Mouse (Mus musculus) neural tube, embryonic 13.5 days (tissue): Measurements from ENCODE around the gene Ino80b. TPM values are rescaled to one million over a fixed set of nuclear protein-coding genes. Genes with fewer than 3 reads are reported as not detected.

Experiments used
- ATAC-seq: fragments of 200-750 bp; cut with Nextera tagmentation; 2 replicates; pipeline ENCODE4 v1.8.0; 2017; ENCODE audit warnings: low read depth, mild to moderate bottlenecking, moderate TSS enrichment, moderate library complexity
- H3K27ac ChIP-seq: fragments of 300-500 bp; sonication (generic); replicated peaks from 2 replicates; pipeline ENCODE4 v1.5.1; 2015; ENCODE audit warnings: moderate library complexity, mild to moderate bottlenecking, inconsistent platforms
- H3K27me3 ChIP-seq: fragments of 300-500 bp; sonication (generic); 2 replicates; pipeline ENCODE4 v1.6.1; 2015; ENCODE audit warnings: mild to moderate bottlenecking, inconsistent platforms
- H3K36me3 ChIP-seq: fragments of 300-500 bp; sonication (generic); 2 replicates; pipeline ENCODE4 v1.6.1; 2015; ENCODE audit warnings: mild to moderate bottlenecking, inconsistent platforms
- H3K4me1 ChIP-seq: fragments of 300-500 bp; sonication (generic); replicated peaks from 2 replicates; pipeline ENCODE4 v1.6.1; 2015; ENCODE audit warnings: inconsistent platforms
- H3K4me2 ChIP-seq: fragments of 300-500 bp; sonication (generic); 2 replicates; pipeline ENCODE4 v1.6.1; 2015; ENCODE audit warnings: inconsistent platforms, mild to moderate bottlenecking, moderate library complexity
- H3K4me3 ChIP-seq: fragments of 300-500 bp; sonication (generic); 2 replicates; pipeline ENCODE4 v1.5.1; 2015; ENCODE audit warnings: mild to moderate bottlenecking, inconsistent platforms
- H3K9ac ChIP-seq: fragments of 300-500 bp; sonication (generic); 2 replicates; pipeline ENCODE4 v1.6.1; 2015; ENCODE audit warnings: moderate library complexity, mild to moderate bottlenecking, inconsistent platforms
- H3K9me3 ChIP-seq: fragments of 300-500 bp; sonication (generic); 2 replicates; pipeline ENCODE4 v1.6.1; 2016; ENCODE audit warnings: inconsistent platforms
- WGBS: fragments of 180-500 bp; shearing (Covaris S2); methylation state at CpG from one replicate; pipeline ENCODE4 v1.1.7; 2015; 5-methylcytosine and 5-hydroxymethylcytosine counted together
- polyA plus RNA-seq: library from polyadenylated mRNA; unstranded; fragments of >200 nt; fragmentation: Nextera tagmentation; extraction: Ambion mirVana; gene quantifications from 2 replicates; pipeline ENCODE4 v1.2.1, GENCODE M21; 2015

Gene Ino80b
- polyA plus RNA-seq, 1 experiment from 2014 or later, result 13.0 TPM

GRCm38 (mm10) chr6:83122961-83123360 is 2.3 kb downstream of the Ino80b start:
- peaks cover 19% of the 10 kb centered on the region for H3K36me3 ChIP-seq
- H3K9me3 ChIP-seq, result no peaks in the 10 kb centered on the region
- peak overlapping the region; percentile 64 for H3K4me3 ChIP-seq
- no peak for ATAC-seq
- H3K4me1 ChIP-seq, result peaks cover 59% of the 10 kb centered on the region
- no peaks in the 10 kb centered on the region for H3K27me3 ChIP-seq
- peak overlapping the region; percentile 78 for H3K4me2 ChIP-seq
- peak overlapping the region; percentile 85 for H3K9ac ChIP-seq
- WGBS, result 60% methylated on average over 5 of the region's 5 CpGs
- peak overlapping the region; percentile 100 for H3K27ac ChIP-seq

GRCm38 (mm10) chr6:83121863-83122710 is 3.1 kb downstream of the Ino80b start:
- H3K27ac ChIP-seq, result peak overlapping the region; percentile 100
- ATAC-seq, result peak; percentile 13; the same call in 1 of the 2 replicates
- H3K4me2 ChIP-seq, result peak overlapping the region; percentile 78
- peak overlapping the region; percentile 85 for H3K9ac ChIP-seq
- peak overlapping the region; percentile 64 for H3K4me3 ChIP-seq
- H3K27me3 ChIP-seq, result no peaks in the 10 kb centered on the region
- 2% methylated on average over 47 of the region's 52 CpGs for WGBS
- H3K9me3 ChIP-seq, result no peaks in the 10 kb centered on the region
- peaks cover 28% of the 10 kb centered on the region for H3K36me3 ChIP-seq
- peaks cover 68% of the 10 kb centered on the region for H3K4me1 ChIP-seq

- under 1% methylated on average over 38 of the region's 38 CpGs for WGBS
- H3K4me1 ChIP-seq, result peaks cover 77% of the 10 kb centered on the region
- H3K36me3 ChIP-seq, result peaks cover 32% of the 10 kb centered on the region
- H3K4me3 ChIP-seq, result peak within 1 kb of the TSS; percentile 64
- peak; percentile 94 for ATAC-seq
- H3K27me3 ChIP-seq, result no peaks in the 10 kb centered on the region
- no peaks in the 10 kb centered on the region for H3K9me3 ChIP-seq
- H3K4me2 ChIP-seq, result peak within 1 kb of the TSS; percentile 78
- peak within 1 kb of the TSS; percentile 91 for H3K9ac ChIP-seq
- H3K27ac ChIP-seq, result peak within 1 kb of the TSS; percentile 100
Observed at GRCm38 (mm10) chr6:83120930-83121862, 4.0 kb downstream of the Ino80b start, which contains the start of gene Wbp1. Wbp1 (minus strand) TSS chr6:83121559.

- H3K4me3 ChIP-seq, result peak overlapping the region; percentile 64
- WGBS, result 73% methylated on average over 7 of the region's 7 CpGs
- H3K9ac ChIP-seq, result peak overlapping the region; percentile 91
- H3K4me1 ChIP-seq, result peaks cover 80% of the 10 kb centered on the region
- peaks cover 32% of the 10 kb centered on the region for H3K36me3 ChIP-seq
- H3K27ac ChIP-seq, result no peak overlapping the region; the same call in 1 of the 2 replicates
- ATAC-seq, result no peak
- H3K9me3 ChIP-seq, result no peaks in the 10 kb centered on the region
- H3K4me2 ChIP-seq, result peak overlapping the region; percentile 78
- no peaks in the 10 kb centered on the region for H3K27me3 ChIP-seq
Observed at GRCm38 (mm10) chr6:83119734-83120051, 5.5 kb downstream of the Ino80b start.

GRCm38 (mm10) chr6:83118825-83119733 is 6.2 kb downstream of the Ino80b start:
- Histone ChIP-seq H3K27me3 (no peaks in the 10 kb centered on the region), H3K36me3 (peaks cover 32% of the 10 kb centered on the region), H3K9ac (peak overlapping the region; percentile 91), H3K4me3 (peak overlapping the region; percentile 64), H3K4me2 (peak overlapping the region; percentile 78), H3K4me1 (peaks cover 80% of the 10 kb centered on the region), H3K9me3 (no peaks in the 10 kb centered on the region), H3K27ac (no peak overlapping the region)
- no peak for ATAC-seq
- 84% methylated on average over 14 of the region's 14 CpGs for WGBS

DNA sequence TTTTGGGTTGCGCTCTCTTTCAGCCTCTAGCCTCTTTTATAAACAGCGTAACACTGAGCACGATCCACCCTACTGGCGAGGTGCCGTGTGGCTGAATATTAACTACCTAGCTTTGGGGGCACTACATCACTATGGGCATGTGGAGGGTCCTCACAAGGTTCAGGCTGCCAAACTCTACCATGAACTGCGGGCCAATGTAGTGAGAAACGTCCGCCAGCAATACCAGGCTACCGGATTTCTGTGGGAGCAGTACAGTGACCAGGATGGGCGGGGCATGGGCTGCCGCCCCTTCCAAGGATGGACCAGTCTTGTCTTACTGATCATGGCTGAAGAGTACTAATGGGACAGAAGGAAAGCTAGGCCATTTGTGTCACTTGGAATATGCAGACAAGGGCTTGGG is 6.9 kb downstream of the Ino80b start:
- H3K9me3 ChIP-seq, result no peaks in the 10 kb centered on the region
- 84% methylated on average over 11 of the region's 11 CpGs for WGBS
- no peak overlapping the region for H3K4me3 ChIP-seq
- H3K4me1 ChIP-seq, result peaks cover 73% of the 10 kb centered on the region
- no peak overlapping the region for H3K9ac ChIP-seq
- no peak for ATAC-seq
- H3K27ac ChIP-seq, result no peak overlapping the region
- H3K27me3 ChIP-seq, result no peaks in the 10 kb centered on the region
- H3K36me3 ChIP-seq, result peaks cover 32% of the 10 kb centered on the region
- H3K4me2 ChIP-seq, result no peak overlapping the region

GRCm38 (mm10) chr6:83117616-83118015 is 7.6 kb downstream of the Ino80b start:
- Histone ChIP-seq H3K4me2 (no peak overlapping the region), H3K27me3 (no peaks in the 10 kb centered on the region), H3K27ac (no peak overlapping the region; the same call in 1 of the 2 replicates), H3K9me3 (no peaks in the 10 kb centered on the region), H3K9ac (no peak overlapping the region), H3K36me3 (peaks cover 32% of the 10 kb centered on the region), H3K4me3 (no peak overlapping the region), H3K4me1 (peaks cover 66% of the 10 kb centered on the region)
- 90% methylated on average over 13 of the region's 13 CpGs for WGBS
- no peak for ATAC-seq

- no peak for ATAC-seq
- WGBS, result 92% methylated on average over 4 of the region's 4 CpGs
- Histone ChIP-seq H3K4me1 (peaks cover 60% of the 10 kb centered on the region), H3K9me3 (no peaks in the 10 kb centered on the region), H3K4me3 (peak overlapping the region; percentile 83), H3K36me3 (peaks cover 32% of the 10 kb centered on the region), H3K9ac (peak overlapping the region; percentile 91; the same call in 1 of the 2 replicates), H3K27ac (no peak overlapping the region), H3K27me3 (no peaks in the 10 kb centered on the region), H3K4me2 (peak overlapping the region; percentile 99)
Observed at GRCm38 (mm10) chr6:83117165-83117438, 8.1 kb downstream of the Ino80b start.

DNA sequence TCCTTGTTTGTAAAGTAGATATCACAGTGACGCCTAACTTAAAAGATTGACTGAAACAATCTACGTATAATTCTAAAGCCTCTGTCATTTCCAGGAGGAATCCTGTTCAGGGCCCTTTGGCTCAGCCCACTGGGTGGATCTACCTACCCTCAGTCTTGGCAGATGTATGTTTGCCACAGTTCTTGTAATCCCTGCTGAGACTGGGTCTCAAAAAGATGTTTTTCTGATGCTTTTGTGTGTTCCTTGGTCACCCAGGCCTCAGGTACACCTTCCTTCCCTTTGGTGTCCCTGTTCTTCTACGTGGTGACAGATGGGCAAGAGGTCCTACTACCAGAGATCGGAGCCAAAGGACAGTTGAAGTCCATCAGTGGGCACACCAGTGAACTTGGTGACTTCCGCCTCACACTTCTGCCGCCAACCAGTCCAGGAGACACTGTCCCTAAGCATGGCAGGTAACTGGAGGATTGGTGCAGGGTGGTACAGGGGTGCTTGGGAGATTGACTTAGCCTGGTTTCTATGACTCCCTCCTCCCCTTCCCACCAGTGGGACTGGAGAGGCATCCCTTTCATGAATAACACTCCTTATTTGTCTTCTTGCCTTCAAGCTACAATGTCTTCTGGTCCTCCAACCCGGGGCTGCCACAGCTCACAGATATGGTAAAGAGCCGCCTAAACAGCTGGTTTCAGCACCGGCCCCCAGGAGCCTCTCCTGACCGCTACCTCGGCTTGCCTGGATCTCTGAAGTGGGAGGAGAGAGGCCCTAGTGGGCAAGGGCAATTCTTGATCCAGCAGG is 8.7 kb downstream of the Ino80b start:
- 79% methylated on average over 11 of the region's 11 CpGs for WGBS
- peak overlapping the region; percentile 99 for H3K4me2 ChIP-seq
- peak overlapping the region; percentile 83 for H3K4me3 ChIP-seq
- peak overlapping the region; percentile 82; the same call in 1 of the 2 replicates for H3K27ac ChIP-seq
- no peaks in the 10 kb centered on the region for H3K9me3 ChIP-seq
- peaks cover 33% of the 10 kb centered on the region for H3K36me3 ChIP-seq
- H3K4me1 ChIP-seq, result peaks cover 60% of the 10 kb centered on the region
- H3K9ac ChIP-seq, result peak overlapping the region; percentile 91
- no peak for ATAC-seq
- H3K27me3 ChIP-seq, result no peaks in the 10 kb centered on the region

- WGBS, result 3% methylated on average over 32 of the region's 48 CpGs
- Histone ChIP-seq H3K4me2 (peak overlapping the region; percentile 99), H3K4me3 (peak overlapping the region; percentile 83), H3K9ac (peak overlapping the region; percentile 91), H3K4me1 (peaks cover 59% of the 10 kb centered on the region), H3K36me3 (peaks cover 41% of the 10 kb centered on the region), H3K27ac (peak overlapping the region; percentile 82), H3K9me3 (no peaks in the 10 kb centered on the region), H3K27me3 (no peaks in the 10 kb centered on the region)
- ATAC-seq, result peak; percentile 45
Observed at GRCm38 (mm10) chr6:83115682-83116372, 9.4 kb downstream of the Ino80b start.
